In genomic region chr8:121296082-121296481, GRCm38 (mm10) we compare ENCODE assay signal across 18 mouse cellular contexts.
A peak's percentile ranks its signal among the peaks of the same experiment; 100 is the strongest.
DNase-seq lines count a peak whose midpoint lies in the region; ATAC-seq and TF ChIP-seq lines count a peak whose summit lies in the region.
"Had no signal": no experiment of that assay in that cellular context is flagged by ENCODE, and none has a peak within 500 bp of the region (broad histone marks: within the 10 kb centered on the region; RNA-seq: fewer than 3 reads in every experiment).

No protein-coding gene starts in this region.

- peaks cover 2% of the 10 kb centered on the region for H3K4me1 ChIP-seq in cortical plate, adult 2 months (ENCODE audit: control insufficient read depth, insufficient read depth, low read length)
- peaks cover 25% of the 10 kb centered on the region for H3K4me1 ChIP-seq in hindbrain, embryonic 11.5 days (replicated peaks; ENCODE audit: control insufficient read depth, insufficient read depth, low read length)
- H3K4me1 ChIP-seq in midbrain, embryonic 13.5 days (replicated peaks): peaks cover 48% of the 10 kb centered on the region

- H3K27ac ChIP-seq in cortical plate, adult 2 months (ENCODE audit: insufficient read depth, low read length): peak overlapping the region; percentile 19
- H3K27ac ChIP-seq in hindbrain, embryonic 11.5 days (ENCODE audit: low read depth, low read length): peak overlapping the region; percentile 17; the same call in 1 of the 2 replicates
- peak overlapping the region; percentile 68 for H3K27ac ChIP-seq in midbrain, embryonic 13.5 days
- H3K27ac ChIP-seq: heart, embryonic 15.5 days; stomach, embryonic 15.5 days had no signal

- no peak overlapping the region for H3K4me2 ChIP-seq in hindbrain, embryonic 11.5 days (replicated peaks; ENCODE audit: low read depth, low read length)
- H3K4me2 ChIP-seq in midbrain, embryonic 13.5 days (replicated peaks): no peak overlapping the region
- H3K4me2 ChIP-seq: embryonic facial prominence, embryonic 13.5 days; heart, embryonic 15.5 days; stomach, embryonic 15.5 days had no signal

- H3K36me3 ChIP-seq in hindbrain, embryonic 11.5 days (ENCODE audit: control insufficient read depth, insufficient read depth, low read length): no peaks in the 10 kb centered on the region
- H3K36me3 ChIP-seq in midbrain, embryonic 13.5 days: no peaks in the 10 kb centered on the region
- H3K36me3 ChIP-seq: embryonic facial prominence, embryonic 13.5 days; heart, embryonic 15.5 days; stomach, embryonic 15.5 days had no signal

- H3K9ac ChIP-seq in hindbrain, embryonic 11.5 days (ENCODE audit: low read depth, low read length): no peak overlapping the region
- no peak overlapping the region; the same call in 1 of the 2 replicates for H3K9ac ChIP-seq in midbrain, embryonic 13.5 days (replicated peaks)
- H3K9ac ChIP-seq: embryonic facial prominence, embryonic 13.5 days; heart, embryonic 15.5 days; liver, postnatal 0 days; stomach, embryonic 15.5 days had no signal

- no peaks in the 10 kb centered on the region for H3K9me3 ChIP-seq in hindbrain, embryonic 11.5 days (ENCODE audit: control insufficient read depth, low read length)
- H3K9me3 ChIP-seq in midbrain, embryonic 13.5 days: no peaks in the 10 kb centered on the region
- H3K9me3 ChIP-seq: embryonic facial prominence, embryonic 13.5 days; heart, embryonic 15.5 days; stomach, embryonic 15.5 days had no signal

- TF ChIP-seq POLR2A in cortical plate, adult 2 months (IDR thresholded peaks at IDR 0.05; ENCODE audit: extremely low read depth, insufficient read depth, low read length): no peak

- peak; percentile 77 for DNase-seq in heart, adult 11 months
- no peak for DNase-seq in heart, adult 9 months (ENCODE audit: low spot score in 2 of 2)
- no peak for DNase-seq in hindbrain, embryonic 11.5 days (ENCODE audit: low spot score)
- DNase-seq in frontal cortex, postnatal 10 days (ENCODE audit: low spot score in 2 of 2): no peak
- no peak for DNase-seq in adrenal gland, postnatal 4 days (ENCODE audit: low spot score in 2 of 2)
- DNase-seq: adrenal gland, adult 8-10 months; cerebellum, postnatal 14 days; gastrocnemius, postnatal 36 days; left cerebral cortex, postnatal 4 days; liver, postnatal 0 days; thymus, postnatal 25 days had no signal

- no peak for ATAC-seq in hindbrain, embryonic 11.5 days (ENCODE audit: low FRiP score)
- no peak for ATAC-seq in midbrain, embryonic 13.5 days
- ATAC-seq in CD4-positive, CD25-positive, alpha-beta regulatory T cell, adult 4 months: no peak
- ATAC-seq: inflammation-experienced regulatory T-cells, adult 6 months; liver, postnatal 0 days had no signal

- no peak overlapping the region for H3K4me3 ChIP-seq in cortical plate, adult 2 months (ENCODE audit: insufficient read depth, low read length)
- no peak overlapping the region for H3K4me3 ChIP-seq in hindbrain, embryonic 11.5 days (ENCODE audit: low read depth, low read length)
- no peak overlapping the region for H3K4me3 ChIP-seq in midbrain, embryonic 13.5 days (replicated peaks)
- H3K4me3 ChIP-seq: embryonic facial prominence, embryonic 13.5 days; heart, embryonic 15.5 days; stomach, embryonic 15.5 days had no signal

- WGBS in hindbrain, embryonic 11.5 days: 78% methylated on average over 7 of the region's 7 CpGs
- WGBS in midbrain, embryonic 13.5 days: 87% methylated on average over 7 of the region's 7 CpGs

- no peaks in the 10 kb centered on the region for H3K27me3 ChIP-seq in hindbrain, embryonic 11.5 days (ENCODE audit: control insufficient read depth, insufficient read depth, low read length)
- peaks cover 5% of the 10 kb centered on the region; the same call in 1 of the 2 replicates for H3K27me3 ChIP-seq in midbrain, embryonic 13.5 days
- H3K27me3 ChIP-seq: stomach, embryonic 15.5 days had no signal

- no peak for TF ChIP-seq CTCF in cortical plate, adult 2 months (IDR thresholded peaks at IDR 0.05; ENCODE audit: extremely low read depth, insufficient read depth, low read length)

Comparison
In these comparisons a context has a peak if more than half of its experiments do, and no peak if none do; other contexts are left out.
1. H3K27ac ChIP-seq: peak in every context shown above with its lines; median percentile 68 in midbrain, embryonic 13.5 days; 19 in cortical plate, adult 2 months; 17 in hindbrain, embryonic 11.5 days.